Mouse (Mus musculus) granulocyte monocyte progenitor cell, adult 5-6 weeks (primary cell): Measurements from ENCODE around the gene Cit. TPM values are rescaled to one million over a fixed set of nuclear protein-coding genes. Genes with fewer than 3 reads are reported as not detected.

ENCODE experiments used
- ATAC-seq: replicated peaks from 2 replicates; pipeline ENCODE4 v1.8.0; 2016; ENCODE audit warnings: mild to moderate bottlenecking, moderate TSS enrichment, inconsistent platforms; ENCODE audit not compliant: poor library complexity, severe bottlenecking
- total RNA-seq, 2 experiments: library from RNA; stranded (forward) in 1 of 2; stranded (reverse) in 1 of 2; fragments of 200-712, 200-1000 nt in 1 of 2; fragments of >200 nt in 1 of 2; fragmentation: Nextera tagmentation in 1 of 2; gene quantifications; 2 replicates each; pipeline ENCODE4 v1.2.3; 2014 to 2017

Gene Cit
- total RNA-seq, 2 experiments from 2014 or later = 26.5 to 36.3 TPM

DNA sequence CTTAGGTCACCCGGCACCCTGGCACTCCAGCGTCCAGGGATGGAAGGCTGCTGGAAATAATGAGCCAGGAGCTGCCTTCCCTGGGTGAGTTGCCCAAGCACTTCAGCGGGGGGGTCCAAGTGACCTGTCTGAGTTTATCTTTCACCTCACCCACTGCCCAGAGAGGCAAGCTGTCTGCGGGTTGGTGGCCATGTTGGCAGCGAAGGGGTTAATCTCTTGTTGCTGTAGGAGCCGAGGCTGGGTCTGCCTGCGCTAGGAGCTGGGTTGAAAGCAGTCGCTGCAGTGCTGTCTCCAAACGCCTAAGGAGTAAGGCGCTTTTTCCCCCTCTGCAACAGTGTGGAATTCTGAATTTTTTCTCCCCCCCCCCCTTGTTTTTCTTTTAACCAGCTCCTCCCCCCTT lies 63.2 kb downstream of the Cit start:
- no peak for ATAC-seq

DNA sequence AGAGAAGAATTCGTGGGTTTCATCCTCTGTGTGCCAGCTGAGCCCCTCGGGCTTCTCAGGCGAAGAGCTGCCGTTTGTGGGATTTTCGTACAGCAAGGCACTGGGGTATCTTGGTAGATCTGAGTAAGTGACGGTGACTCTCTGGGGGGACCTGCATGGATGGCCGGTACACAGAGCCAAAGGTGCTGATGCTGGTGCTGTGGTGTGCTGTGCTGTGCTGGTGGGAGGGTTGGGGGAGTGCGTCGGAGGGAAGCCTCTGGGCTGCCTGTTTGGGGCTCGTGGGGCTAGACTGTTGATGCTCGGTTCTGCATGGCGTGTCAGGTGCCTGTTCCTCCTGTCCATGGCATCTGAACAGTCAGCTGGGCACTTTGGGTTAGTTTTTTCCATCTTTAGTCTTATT lies 63.6 kb downstream of the Cit start:
- no peak for ATAC-seq

DNA sequence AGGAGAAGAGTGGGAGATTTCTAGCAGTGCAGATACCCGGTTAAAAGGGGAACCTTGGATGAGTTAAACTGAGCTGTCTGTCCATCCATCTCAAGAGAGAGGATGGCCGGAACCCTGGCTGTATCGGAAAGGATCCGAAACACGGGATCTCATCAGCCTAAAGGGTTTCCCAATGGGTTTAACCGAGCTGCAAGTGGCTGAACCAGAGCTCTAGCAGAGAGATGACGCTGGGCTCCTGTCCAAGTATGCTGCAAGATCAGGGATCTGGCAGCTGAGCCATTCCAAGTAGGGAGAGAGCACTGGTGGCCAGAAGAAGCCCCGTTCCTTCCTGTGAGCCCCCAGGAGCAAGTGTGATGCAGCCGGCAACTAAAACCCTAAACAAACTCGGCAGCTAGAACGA lies 64.0 kb downstream of the Cit start:
- ATAC-seq = no peak

DNA sequence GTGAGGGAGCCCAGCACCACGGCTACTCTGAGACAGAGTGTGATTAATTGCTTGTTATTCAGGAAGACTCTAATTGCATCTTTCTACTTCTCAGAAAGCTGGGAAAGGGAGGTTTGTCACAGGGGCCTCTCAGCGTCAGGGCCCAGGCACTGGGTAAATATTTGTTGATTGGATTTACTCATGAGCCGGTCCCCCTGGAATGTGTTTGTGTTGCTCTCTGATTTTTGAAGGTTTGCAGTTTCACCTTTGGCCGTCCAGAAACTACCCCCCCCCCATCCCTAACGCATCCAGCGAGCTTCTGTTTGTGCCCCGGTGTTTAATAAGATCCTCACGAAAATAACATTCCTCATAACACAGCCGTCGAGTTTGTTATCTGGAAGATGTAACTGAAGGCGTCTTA lies 65.4 kb downstream of the Cit start:
- no peak for ATAC-seq

DNA sequence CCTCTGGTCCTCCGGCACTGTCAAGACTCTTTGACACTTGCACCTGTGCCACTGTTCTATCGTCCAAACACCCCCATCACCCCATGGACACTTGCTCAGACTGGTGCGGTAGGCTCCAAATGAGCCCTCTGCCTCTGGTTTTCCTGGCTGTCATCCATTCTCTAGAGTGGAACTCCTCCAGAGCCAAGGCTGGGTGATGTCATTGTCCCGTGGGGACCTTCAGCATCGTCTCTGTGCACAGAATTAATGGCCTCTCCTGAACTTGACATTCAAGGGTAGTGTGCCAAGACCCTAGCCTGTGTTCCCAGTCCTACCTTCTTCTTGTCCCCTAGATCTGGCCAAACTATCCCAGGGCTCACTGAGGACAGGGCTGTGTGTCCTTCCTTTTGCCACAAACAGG lies 70.4 kb downstream of the Cit start:
- no peak for ATAC-seq

DNA sequence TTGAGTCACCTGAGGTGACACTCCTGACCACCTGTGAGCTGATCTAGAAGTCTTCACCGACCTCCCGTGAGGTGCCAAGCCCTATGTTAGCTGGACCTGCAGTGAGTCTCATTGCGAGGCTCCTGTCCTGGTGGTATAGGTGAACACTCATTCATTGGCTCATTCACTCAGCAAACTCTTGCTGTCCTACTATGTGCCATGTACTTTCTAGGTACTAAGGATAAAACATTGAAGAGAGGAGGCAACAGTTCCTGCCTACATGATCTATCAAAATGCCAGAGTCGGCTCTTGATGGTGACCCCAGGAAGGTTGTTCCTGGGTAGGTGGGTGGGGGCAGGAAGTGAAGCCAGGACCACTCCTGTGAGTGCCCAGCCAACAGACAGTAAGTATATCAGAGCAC lies 72.9 kb downstream of the Cit start:
- ATAC-seq = no peak

DNA sequence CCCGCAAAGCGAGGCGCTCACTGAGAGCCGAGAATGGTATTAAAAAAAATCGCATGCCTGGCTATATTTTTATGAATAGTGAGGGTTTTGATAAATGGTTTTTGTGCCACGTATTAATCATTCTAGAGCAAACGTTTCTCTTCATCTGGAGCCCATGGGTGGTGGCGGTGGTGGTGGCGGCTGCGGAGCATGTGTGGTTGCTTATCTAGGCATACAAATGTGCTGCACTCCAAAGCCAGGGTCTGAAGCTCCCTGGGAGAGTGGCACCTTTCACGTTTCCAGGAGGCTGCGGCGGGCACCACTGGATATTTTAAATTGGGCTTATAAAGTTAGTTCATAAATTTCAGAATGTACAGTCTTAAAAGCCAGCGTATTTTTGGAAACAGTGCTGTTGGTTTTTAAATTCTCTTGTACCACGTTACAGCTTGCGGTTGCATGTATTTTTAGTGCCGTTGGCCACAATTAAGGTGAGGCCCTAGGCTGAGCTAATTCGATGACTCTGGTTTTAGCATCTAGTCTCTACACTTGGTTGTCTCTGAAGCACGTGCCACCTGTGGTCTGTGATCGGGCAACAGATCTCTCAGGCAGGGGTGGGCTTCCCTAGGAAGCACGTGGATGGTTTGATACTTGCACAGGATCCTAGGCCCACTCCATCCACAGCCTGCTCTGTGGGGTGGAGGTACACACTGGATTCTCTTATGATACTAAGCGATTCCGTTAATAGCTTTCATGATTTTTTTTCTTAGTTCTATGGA lies 73.7 kb downstream of the Cit start:
- no peak for ATAC-seq

DNA sequence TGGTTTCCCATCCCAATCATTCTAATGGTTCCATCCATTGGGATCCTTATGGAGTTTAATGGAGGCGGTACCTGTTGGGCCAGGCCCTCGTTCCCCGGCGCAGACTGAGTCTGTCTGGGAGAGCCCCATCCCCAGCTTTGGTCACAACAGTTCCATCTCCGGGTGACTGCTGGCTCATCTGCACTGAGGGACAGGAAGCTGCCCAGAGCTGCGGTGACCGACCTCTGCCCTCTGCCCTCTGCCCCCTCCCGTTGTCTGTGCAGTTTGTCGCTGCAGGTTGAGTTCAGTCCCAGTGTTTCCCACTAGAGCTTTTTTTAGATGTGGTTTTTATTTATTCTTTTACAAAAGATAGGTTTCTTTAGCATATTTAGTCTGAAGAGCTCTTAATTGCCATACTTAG lies 76.9 kb downstream of the Cit start:
- no peak for ATAC-seq

DNA sequence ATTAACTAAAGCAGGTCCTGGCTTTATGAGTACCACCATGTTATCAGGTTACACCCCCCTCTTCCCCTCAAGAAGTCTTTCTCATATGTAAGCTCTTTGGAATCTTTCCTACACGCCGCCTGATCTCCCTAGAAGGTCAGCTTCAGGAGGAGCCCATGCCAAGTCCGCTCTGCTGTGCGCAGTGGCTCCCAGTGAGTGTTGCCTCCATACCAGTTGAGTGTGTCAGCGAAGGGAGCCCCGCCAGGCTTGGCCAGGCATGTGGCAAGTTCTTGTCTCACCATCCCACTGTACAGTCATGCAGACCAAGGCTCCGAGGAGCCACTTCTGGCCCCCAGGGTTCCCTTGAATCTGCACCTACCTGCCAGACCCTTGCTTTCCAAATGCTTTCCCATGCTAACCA lies 79.9 kb downstream of the Cit start:
- ATAC-seq = no peak

DNA sequence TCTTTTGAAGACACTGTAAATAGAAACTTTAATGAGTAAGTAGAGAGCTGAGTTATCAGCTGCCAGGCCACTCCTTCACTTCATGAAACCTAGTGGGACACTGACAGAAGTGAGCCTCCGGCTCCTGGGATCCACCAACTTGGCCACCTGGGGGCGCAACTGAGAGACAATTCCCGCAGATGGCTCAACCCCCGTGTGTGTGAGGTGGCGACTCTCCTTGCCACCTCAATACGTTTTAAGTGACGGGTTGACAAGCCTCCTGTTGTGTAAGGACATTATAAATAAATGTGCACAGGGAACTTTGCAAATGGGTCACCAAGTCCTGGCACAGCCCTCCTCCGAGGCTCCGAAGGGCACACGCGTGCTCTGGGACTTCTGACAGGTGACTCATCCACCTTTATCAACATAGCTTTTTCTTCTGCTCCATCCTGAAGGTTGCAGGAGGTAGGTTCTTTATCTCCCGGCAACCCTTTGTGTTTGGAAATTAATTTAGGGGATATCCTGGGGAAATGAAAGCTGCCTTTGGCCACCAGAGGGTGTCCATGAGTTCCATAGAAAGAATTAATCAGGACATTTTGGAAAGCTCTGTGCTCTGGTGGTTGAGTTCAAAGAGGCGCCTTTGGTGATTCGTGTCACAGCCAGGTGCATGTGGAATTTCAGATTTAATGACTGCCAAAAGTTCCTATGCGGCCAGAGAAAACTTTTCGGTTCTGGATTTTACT lies 83.9 kb downstream of the Cit start:
- no peak for ATAC-seq

DNA sequence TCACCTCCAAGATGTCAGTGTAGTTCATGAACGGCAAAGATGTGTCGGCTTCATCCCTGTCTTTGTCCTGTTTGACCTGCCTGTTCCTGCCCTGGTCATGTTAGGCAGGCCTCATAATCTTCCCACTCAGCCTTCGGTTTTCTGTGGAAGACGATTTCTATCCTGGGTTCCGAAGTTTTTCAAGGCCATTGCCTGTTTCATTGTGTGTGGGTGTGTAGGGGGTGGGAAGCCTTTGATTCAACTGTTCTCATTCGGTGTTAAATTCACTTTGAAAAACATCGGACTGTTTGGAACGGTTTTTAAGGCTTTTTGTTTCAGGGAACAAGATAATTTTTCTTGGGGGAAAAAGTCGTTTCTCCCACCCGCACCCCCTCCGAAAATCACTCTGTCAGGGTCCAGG lies 87.2 kb downstream of the Cit start:
- no peak for ATAC-seq

DNA sequence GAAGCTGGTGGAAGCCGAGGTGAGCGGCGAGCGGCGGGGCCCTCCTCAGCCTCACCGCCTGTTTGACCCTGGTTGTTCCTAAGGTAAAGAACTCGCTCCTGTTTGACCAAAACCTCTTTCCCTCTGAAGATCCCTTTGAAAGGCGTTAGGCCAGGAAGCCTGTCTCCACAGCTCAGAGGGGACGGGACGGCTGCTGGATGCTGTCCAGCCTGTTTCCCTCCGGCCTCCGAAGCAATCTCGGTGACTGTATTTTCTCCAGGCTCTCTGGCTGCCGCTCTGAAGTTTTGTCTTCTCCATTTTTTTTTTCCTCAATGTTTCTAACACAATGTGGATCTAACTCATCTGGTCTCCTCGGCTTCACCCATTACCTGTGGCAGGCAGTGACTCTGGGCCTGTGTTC lies 91.8 kb downstream of the Cit start:
- ATAC-seq = no peak

DNA sequence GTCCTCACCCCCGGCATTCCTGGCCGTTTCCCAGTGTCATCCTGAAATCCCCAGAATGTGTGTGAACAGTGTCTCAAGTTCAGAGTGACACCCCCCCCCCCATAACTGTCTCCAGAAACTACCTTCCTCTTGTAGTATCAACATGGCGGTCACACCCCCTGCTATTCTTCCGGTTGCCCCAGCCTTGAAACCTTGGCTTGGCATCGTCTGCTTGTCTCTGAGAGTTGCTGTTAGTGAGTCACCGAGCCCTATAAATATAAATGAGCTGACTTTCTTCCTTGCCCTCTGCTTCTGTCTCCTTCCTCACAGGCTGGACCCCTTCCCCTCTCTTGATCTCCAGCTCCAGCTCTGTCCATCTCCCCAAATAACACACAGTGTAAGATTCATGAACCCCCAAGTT lies 92.5 kb downstream of the Cit start:
- ATAC-seq = no peak

DNA sequence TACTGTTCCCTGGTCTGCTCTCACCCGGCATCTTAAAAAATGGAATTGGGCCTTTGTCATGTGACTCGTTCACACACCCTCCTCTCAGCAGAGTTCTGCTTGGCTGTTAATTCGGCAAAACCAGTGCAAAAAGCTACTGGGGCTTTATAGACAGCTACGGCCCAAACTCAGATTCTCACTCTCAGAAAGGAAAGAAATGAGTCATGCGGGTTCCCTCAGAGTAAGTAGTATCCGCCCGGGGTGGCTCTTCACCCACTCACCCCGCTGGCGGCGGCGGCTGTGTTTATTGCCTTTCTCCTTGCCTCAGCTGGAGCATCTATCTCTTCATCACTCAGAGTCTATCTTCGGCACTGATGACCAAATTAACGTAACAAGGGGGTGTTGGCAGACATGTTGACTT lies 93.9 kb downstream of the Cit start:
- no peak for ATAC-seq

DNA sequence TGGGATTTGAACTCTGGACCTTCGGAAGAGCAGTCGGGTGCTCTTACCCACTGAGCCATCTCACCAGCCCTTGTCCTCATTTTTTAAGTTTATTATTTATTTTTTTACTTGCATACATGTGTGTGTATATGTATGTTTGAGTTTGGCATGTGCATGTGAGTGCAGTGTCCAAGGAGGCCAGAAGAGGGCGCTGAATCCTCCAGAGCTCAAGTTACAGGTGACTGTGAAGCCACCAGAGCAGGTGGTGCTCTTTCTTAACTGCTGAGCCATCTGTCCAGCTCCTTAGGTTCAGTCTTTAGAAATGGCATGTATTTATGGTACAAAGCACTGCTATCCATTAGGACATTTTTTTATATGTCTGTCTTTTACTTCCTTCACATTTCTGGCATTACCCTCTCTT lies 97.3 kb downstream of the Cit start:
- ATAC-seq = no peak

DNA sequence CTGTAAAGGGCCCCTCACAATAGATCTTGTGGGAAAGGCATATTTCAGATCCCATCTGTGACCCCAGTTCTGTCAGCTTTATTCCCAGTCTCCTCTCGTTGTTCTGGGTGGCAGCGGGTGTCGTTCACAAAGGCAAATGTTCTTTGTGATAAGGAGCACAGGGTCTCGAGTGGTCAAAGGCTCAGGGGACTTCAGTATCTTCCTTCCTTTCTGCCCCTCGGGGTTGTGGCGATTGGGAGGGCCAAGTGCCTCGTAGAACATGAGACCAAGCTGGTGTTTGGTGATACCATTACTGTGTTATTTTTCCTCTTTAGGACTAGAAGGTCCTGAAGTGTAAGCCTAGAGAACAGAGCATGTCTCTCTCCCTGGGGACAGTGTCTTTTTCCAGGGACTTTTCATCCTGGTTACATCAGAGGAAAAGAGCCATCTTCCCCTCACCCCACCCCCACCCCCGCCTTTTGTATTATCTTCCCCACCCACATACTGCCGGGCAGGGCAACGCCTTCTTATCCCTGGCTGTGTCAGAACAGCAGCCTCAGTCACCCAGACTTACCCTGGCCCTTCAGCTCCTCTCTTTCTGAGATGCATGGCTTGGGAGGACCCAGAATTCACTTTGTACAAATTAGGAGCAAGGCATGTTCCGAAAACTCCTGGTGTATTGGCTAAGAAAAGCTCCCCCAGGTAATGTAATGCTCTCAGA lies 99.9 kb downstream of the Cit start:
- ATAC-seq = no peak

DNA sequence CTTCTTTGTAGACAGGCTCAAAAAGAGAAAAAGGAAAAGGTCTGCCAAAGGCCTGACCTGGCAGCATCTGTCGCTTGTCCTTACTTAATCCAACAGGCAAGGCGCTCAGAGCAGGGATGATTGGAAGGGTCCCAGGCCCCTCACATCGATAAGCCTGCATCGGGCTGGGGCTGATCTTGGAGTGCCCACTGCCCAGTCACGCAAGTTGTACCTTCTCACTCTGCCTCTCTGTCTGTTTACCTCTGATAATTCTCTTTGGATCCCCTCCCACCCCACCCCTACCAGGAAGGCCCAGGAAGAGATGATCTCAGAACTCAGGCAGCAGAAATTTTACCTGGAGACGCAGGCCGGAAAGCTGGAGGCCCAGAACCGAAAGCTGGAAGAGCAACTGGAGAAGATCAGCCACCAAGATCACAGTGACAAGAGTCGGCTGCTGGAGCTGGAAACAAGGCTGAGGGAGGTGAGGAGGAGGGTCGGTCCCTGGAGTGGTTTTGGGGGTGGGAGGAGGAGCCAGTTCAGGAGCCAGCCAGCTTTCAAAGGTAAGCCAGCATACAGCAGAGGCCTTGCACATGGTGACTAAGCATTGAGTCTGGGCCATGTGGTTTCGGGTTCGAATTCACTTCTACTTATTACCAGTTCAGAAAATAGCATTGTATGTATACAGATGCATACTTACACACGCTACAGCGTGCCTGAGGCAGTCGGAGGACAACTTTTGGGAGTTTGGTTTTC lies 102.7 kb downstream of the Cit start:
- ATAC-seq = no peak

DNA sequence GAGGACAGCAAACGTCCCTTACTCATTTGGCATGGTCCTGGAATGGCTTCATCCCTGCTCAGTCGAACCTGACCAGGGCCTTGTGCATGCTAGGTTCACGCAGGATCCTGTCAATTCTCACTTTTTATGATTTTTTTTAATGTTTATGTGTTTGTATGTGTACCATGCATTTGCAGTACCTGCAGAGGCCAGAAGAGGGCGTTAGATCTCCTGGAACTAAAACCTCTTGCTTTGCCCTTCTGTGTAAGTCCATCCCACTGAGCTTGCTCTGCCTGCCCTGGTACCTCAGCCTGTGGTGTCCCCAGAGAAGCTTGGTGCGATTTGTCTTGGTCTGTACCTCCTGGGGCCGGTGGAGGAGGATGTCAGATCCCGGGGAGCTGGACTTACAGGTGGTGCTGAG lies 105.9 kb downstream of the Cit start:
- ATAC-seq = no peak

DNA sequence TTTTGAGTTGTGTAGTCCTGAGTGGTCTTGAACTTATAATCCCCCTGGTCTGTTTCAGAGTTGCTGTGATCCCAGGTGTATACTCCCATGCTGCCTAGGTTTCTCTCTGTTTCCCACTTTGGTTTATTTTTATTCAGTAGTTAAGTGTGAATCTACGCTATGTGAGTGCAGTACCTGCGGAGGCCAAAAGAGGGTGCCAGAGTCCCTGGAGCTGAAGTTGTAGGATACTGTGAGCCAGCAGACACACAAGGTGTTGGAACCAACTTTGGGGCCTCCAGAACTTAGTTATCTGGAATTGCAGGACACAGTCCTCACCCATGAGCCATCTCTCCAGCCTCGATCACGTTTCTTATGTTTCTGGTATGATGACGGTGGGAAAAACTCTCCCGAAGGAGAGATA lies 108.1 kb downstream of the Cit start:
- no peak for ATAC-seq

DNA sequence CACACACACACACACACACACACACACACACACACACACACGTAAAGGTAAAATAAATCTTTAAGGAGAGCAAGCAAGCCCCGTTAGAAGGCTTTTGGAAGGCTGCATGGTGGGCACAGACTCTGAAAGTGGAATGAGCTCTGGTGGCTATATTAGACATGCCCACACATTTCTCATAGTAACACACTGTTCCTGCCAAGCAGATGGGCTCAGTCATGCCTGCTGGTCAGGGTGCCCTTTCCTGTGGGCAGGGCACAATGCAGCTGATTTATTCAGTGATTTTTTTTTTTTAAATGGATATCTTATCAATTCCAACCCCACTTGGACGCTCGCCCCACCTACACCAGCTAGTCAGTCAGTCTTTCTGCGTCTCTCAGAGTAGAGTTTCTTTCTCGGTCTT lies 109.0 kb downstream of the Cit start:
- ATAC-seq = no peak

DNA sequence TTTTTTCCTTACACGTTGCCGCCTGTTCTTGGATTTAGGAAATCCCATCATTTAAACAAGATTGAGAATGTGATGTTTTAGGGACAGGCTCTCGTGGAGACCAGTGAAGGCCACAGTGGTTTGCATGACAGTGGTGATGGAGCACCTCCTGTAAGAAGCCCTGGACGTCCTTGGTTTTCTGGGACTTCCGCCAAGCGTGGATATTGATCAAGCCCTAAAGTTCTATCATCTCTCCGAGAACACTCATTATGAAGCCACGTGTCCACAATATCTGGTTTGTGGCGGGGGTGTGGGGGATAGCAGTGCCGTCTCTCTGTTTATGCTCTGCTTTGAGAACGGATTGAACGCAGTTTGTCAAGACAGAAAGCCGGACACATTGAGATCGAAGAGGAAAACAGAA lies 109.5 kb downstream of the Cit start:
- ATAC-seq = no peak
